Mouse (Mus musculus): ENCODE measurements at regions not wholly inside any gene's neighbourhood (a gene's known extent, or its start where the extent isn't known, plus 50 kb on each side); places are given as distances from the start of the nearest gene placed in this dataset.

DNA sequence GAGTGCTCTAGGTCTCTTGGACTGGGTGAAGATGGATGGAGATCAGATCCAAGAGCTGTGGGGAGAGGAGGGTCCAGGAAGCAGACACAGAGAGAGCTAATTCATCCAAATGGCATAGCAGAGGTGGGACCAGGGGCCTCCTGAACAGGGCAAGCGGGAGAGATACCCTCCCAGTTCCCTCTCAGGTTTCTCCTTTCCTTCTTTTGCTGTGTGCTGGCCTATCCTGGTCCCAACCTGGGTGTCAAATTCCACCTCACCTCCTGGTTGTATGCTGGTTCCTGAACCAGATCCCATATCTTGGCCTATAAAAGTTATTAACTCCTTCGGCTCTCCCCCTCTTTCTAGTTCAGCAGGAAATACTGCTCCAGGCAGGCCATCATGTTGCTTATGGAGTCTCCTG lies 214.1 kb upstream of the Gm12728 start:
- TF ChIP-seq GABPA (IDR thresholded peaks at IDR 0.05; ENCODE audit: low read depth, low read length) (no peak), SMC3 (IDR thresholded peaks at IDR 0.05; ENCODE audit: low read depth, low read length) (no peak), MEF2A (IDR thresholded peaks at IDR 0.05; ENCODE audit: extremely low read depth, insufficient replicate concordance, low read depth, low read length, poor library complexity, severe bottlenecking) (no peak), USF2 (IDR thresholded peaks at IDR 0.05; ENCODE audit: borderline replicate concordance in 1 of 2, insufficient read depth in 1 of 2, low read depth in 1 of 2, low read length in 2 of 2) (no peak), MXI1 (IDR thresholded peaks at IDR 0.05; ENCODE audit: low read depth, low read length) (no peak)
- no peak overlapping the region for H3K27ac ChIP-seq (ENCODE audit: control insufficient read depth, low read depth, low read length)
- H3K36me3 ChIP-seq (ENCODE audit: control insufficient read depth in 1 of 2, insufficient read depth in 2 of 2, low read length in 2 of 2), result no peaks in the 10 kb centered on the region
- H3K27me3 ChIP-seq (ENCODE audit: control insufficient read depth in 1 of 2, insufficient read depth in 2 of 2, low read length in 2 of 2), result no peaks in the 10 kb centered on the region
- no peak overlapping the region for H3K9ac ChIP-seq (ENCODE audit: control insufficient read depth, low read depth, low read length, poor library complexity, severe bottlenecking)
- no peaks in the 10 kb centered on the region for H3K4me1 ChIP-seq (ENCODE audit: control insufficient read depth in 1 of 2, insufficient read depth in 2 of 2, low read length in 2 of 2)
- no peak for DNase-seq (ENCODE audit: low read depth, low spot score)
- no peaks in the 10 kb centered on the region for H3K9me3 ChIP-seq (replicated peaks; ENCODE audit: insufficient read depth, low read length)
- H3K79me2 ChIP-seq (ENCODE audit: control insufficient read depth, insufficient read depth, low read length, poor library complexity), result no peaks in the 10 kb centered on the region
- H3K4me3 ChIP-seq (ENCODE audit: control insufficient read depth in 1 of 2, insufficient read depth in 1 of 2, low read depth in 2 of 2, low read length in 2 of 2), result no peak overlapping the region

DNA sequence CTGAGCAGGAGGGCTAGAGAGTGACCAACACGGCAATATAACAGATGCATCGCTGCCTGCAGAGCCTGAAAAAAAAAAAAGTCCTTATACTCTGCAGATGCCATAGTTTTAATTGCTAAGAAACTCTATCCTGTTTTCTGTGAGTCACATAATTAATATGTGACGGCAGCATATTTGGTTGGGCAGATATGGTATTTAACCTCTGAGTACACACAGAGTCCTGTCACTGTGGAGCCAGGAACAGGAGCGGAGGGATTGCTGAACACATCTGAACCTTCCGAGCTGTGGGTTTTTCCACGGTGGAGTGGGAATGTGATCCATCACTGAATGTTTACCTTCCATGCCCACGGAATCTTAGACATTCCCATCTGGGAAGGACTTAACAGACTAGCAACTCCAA lies 208.7 kb upstream of the Gm12728 start:
- DNase-seq (ENCODE audit: low read depth, low spot score), result no peak
- no peak overlapping the region for H3K4me3 ChIP-seq (ENCODE audit: control insufficient read depth in 1 of 2, insufficient read depth in 1 of 2, low read depth in 2 of 2, low read length in 2 of 2)
- H3K79me2 ChIP-seq (ENCODE audit: control insufficient read depth, insufficient read depth, low read length, poor library complexity), result no peaks in the 10 kb centered on the region
- TF ChIP-seq TAL1 (IDR thresholded peaks at IDR 0.05; ENCODE audit: low read length) (no peak), POLR2AphosphoS2 (IDR thresholded peaks at IDR 0.05; ENCODE audit: low read length) (no peak), MYC (IDR thresholded peaks at IDR 0.05; ENCODE audit: low read depth, low read length) (no peak), POLR2A (IDR thresholded peaks at IDR 0.05; ENCODE audit: control insufficient read depth in 1 of 2, insufficient read depth in 1 of 2, low read depth in 1 of 2, low read length in 2 of 2, poor library complexity in 1 of 2) (no peak), MAZ (IDR thresholded peaks at IDR 0.05; ENCODE audit: low read depth, low read length) (no peak), RCOR1 (IDR thresholded peaks at IDR 0.05; ENCODE audit: low read depth, low read length) (no peak)
- no peak overlapping the region for H3K27ac ChIP-seq (ENCODE audit: control insufficient read depth, low read depth, low read length)
- H3K9ac ChIP-seq (ENCODE audit: control insufficient read depth, low read depth, low read length, poor library complexity, severe bottlenecking), result no peak overlapping the region
- no peaks in the 10 kb centered on the region for H3K36me3 ChIP-seq (ENCODE audit: control insufficient read depth in 1 of 2, insufficient read depth in 2 of 2, low read length in 2 of 2)
- H3K9me3 ChIP-seq (replicated peaks; ENCODE audit: insufficient read depth, low read length), result no peaks in the 10 kb centered on the region
- no peaks in the 10 kb centered on the region for H3K27me3 ChIP-seq (ENCODE audit: control insufficient read depth in 1 of 2, insufficient read depth in 2 of 2, low read length in 2 of 2)
- H3K4me1 ChIP-seq (ENCODE audit: control insufficient read depth in 1 of 2, insufficient read depth in 2 of 2, low read length in 2 of 2), result no peaks in the 10 kb centered on the region

DNA sequence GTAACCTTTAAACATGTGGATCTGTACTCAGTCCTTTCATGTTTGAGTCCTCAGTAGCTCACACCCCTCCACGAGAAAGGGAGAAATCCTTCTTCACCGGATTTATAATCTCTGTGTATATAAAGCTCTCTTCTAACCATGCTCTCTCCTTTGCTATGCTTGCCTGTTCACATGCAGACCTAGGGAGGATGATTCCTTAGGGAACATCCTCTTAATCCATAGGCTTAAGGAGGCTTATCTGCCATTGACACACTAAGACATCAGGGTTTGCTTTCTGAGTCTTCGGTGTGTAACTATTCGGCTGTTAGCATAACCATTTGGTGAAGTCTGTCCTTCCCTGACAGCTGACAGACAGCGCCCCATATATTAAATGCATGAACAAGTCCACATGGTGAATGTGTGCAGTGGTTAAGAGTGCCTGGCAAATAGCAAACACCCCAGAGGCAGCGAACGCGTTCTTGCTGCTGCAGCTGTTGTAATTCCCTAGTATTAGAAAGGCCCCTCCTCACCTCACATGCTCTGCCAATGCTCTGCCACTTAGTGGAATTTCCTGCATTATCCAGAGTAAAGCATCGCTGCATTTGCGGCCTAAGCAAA lies 205.2 kb upstream of the Gm12728 start:
- no peaks in the 10 kb centered on the region for H3K27me3 ChIP-seq (ENCODE audit: control insufficient read depth in 1 of 2, insufficient read depth in 2 of 2, low read length in 2 of 2)
- no peak for TF ChIP-seq KAT2A (conservative IDR thresholded peaks at IDR 0.05; ENCODE audit: low read depth, low read length)
- TF ChIP-seq CHD2 (IDR thresholded peaks at IDR 0.05; ENCODE audit: low read length), result no peak
- no peak for TF ChIP-seq UBTF (IDR thresholded peaks at IDR 0.05; ENCODE audit: borderline replicate concordance, insufficient read depth, low read depth, low read length)
- no peak for TF ChIP-seq TAL1 (IDR thresholded peaks at IDR 0.05; ENCODE audit: low read length)
- no peak for TF ChIP-seq RCOR1 (IDR thresholded peaks at IDR 0.05; ENCODE audit: low read depth, low read length)
- no peak for TF ChIP-seq GABPA (IDR thresholded peaks at IDR 0.05; ENCODE audit: low read depth, low read length)
- no peak for TF ChIP-seq HCFC1 (IDR thresholded peaks at IDR 0.05; ENCODE audit: low read depth, low read length)
- TF ChIP-seq TCF12 (IDR thresholded peaks at IDR 0.05; ENCODE audit: low read depth, low read length), result no peak
- no peak for TF ChIP-seq ELF1 (IDR thresholded peaks at IDR 0.05; ENCODE audit: low read depth, low read length)
- TF ChIP-seq GATA1 (IDR thresholded peaks at IDR 0.05; ENCODE audit: low read depth, low read length), result no peak
- TF ChIP-seq NRF1 (IDR thresholded peaks at IDR 0.05; ENCODE audit: insufficient read depth, low read depth, low read length, poor library complexity, severe bottlenecking), result no peak
- no peak for TF ChIP-seq BHLHE40 (IDR thresholded peaks at IDR 0.05; ENCODE audit: borderline replicate concordance, low read depth, low read length)
- no peak for DNase-seq (ENCODE audit: low read depth, low spot score)
- H3K9me3 ChIP-seq (replicated peaks; ENCODE audit: insufficient read depth, low read length), result no peaks in the 10 kb centered on the region
- H3K4me1 ChIP-seq (ENCODE audit: control insufficient read depth in 1 of 2, insufficient read depth in 2 of 2, low read length in 2 of 2), result no peaks in the 10 kb centered on the region
- H3K27ac ChIP-seq (ENCODE audit: control insufficient read depth, low read depth, low read length), result no peak overlapping the region
- H3K9ac ChIP-seq (ENCODE audit: control insufficient read depth, low read depth, low read length, poor library complexity, severe bottlenecking), result no peak overlapping the region
- H3K4me3 ChIP-seq (ENCODE audit: control insufficient read depth in 1 of 2, insufficient read depth in 1 of 2, low read depth in 2 of 2, low read length in 2 of 2), result no peak overlapping the region
- H3K79me2 ChIP-seq (ENCODE audit: control insufficient read depth, insufficient read depth, low read length, poor library complexity), result no peaks in the 10 kb centered on the region
- no peaks in the 10 kb centered on the region for H3K36me3 ChIP-seq (ENCODE audit: control insufficient read depth in 1 of 2, insufficient read depth in 2 of 2, low read length in 2 of 2)
